ENCODE assay signal across 17 mouse cellular contexts in genomic region chr14:47799564-47799963, GRCm38 (mm10).
DNase-seq lines count a peak whose midpoint lies in the region; ATAC-seq lines count a peak whose summit lies in the region.
"Had no signal": no experiment of that assay in that cellular context is flagged by ENCODE, and none has a peak within 500 bp of the region (broad histone marks: within the 10 kb centered on the region; RNA-seq: fewer than 3 reads in every experiment).

No protein-coding gene starts in this region.

- no peak overlapping the region for H3K4me2 ChIP-seq in kidney, embryonic 14.5 days (replicated peaks; ENCODE audit: low read depth, low read length)
- H3K4me2 ChIP-seq in lung, embryonic 15.5 days, result no peak overlapping the region
- H3K4me2 ChIP-seq in stomach, embryonic 14.5 days (replicated peaks; ENCODE audit: low read depth, low read length), result no peak overlapping the region

- no peak overlapping the region for H3K9ac ChIP-seq in kidney, embryonic 14.5 days (ENCODE audit: low read depth, low read length)
- H3K9ac ChIP-seq in lung, embryonic 15.5 days, result no peak overlapping the region
- no peak overlapping the region for H3K9ac ChIP-seq in stomach, embryonic 14.5 days (replicated peaks; ENCODE audit: low read depth, low read length)
- H3K9ac ChIP-seq: liver, embryonic 14.5 days had no signal

- peak; percentile 29 for DNase-seq in adrenal gland, postnatal 10 days
- no peak for DNase-seq in adrenal gland, postnatal 25 days
- DNase-seq in kidney, postnatal 4 days, result peak; percentile 57 to 61
- no peak for DNase-seq in cerebellum, adult 11-12 months
- DNase-seq: cerebellum, postnatal 25 days; layer of hippocampus, postnatal 36 days; left cerebral cortex, postnatal 4 days; thymus, postnatal 14 days had no signal

- H3K4me1 ChIP-seq in kidney, embryonic 14.5 days (ENCODE audit: control insufficient read depth, insufficient read depth, low read length), result no peaks in the 10 kb centered on the region
- peaks cover 16% of the 10 kb centered on the region for H3K4me1 ChIP-seq in lung, embryonic 15.5 days
- no peaks in the 10 kb centered on the region for H3K4me1 ChIP-seq in stomach, embryonic 14.5 days (ENCODE audit: control insufficient read depth, insufficient read depth, low read length)

- no peaks in the 10 kb centered on the region for H3K27me3 ChIP-seq in kidney, embryonic 14.5 days (ENCODE audit: control insufficient read depth, insufficient read depth, low read length)
- no peaks in the 10 kb centered on the region for H3K27me3 ChIP-seq in lung, embryonic 15.5 days
- no peaks in the 10 kb centered on the region for H3K27me3 ChIP-seq in stomach, embryonic 14.5 days (ENCODE audit: control insufficient read depth, insufficient read depth, low read length)

- ATAC-seq in kidney, embryonic 14.5 days (ENCODE audit: low FRiP score, low TSS enrichment), result no peak
- ATAC-seq in lung, embryonic 15.5 days (ENCODE audit: borderline replicate concordance, extremely low read depth, low FRiP score, low TSS enrichment), result peak; percentile 63; the same call in 1 of the 2 replicates
- ATAC-seq in stomach, embryonic 14.5 days (ENCODE audit: insufficient number of reproducible peaks, insufficient read depth, low FRiP score, low read depth), result 0 out of 2 replicates have a peak, but pooled peaks have one; percentile 14
- ATAC-seq in megakaryocyte progenitor cell, adult 5-6 weeks (replicated peaks; ENCODE audit: poor library complexity), result no peak
- ATAC-seq: CD4-positive, CD25-positive, alpha-beta regulatory T cell, adult 4 months; forebrain, embryonic 16.5 days had no signal

- no peak overlapping the region for H3K4me3 ChIP-seq in kidney, embryonic 14.5 days (ENCODE audit: low read length)
- H3K4me3 ChIP-seq in lung, embryonic 15.5 days, result no peak overlapping the region
- H3K4me3 ChIP-seq in stomach, embryonic 14.5 days (ENCODE audit: low read depth, low read length), result no peak overlapping the region
- H3K4me3 ChIP-seq: erythroblast, embryonic 14.5 days had no signal

- H3K9me3 ChIP-seq in kidney, embryonic 14.5 days (ENCODE audit: control insufficient read depth, low read length), result no peaks in the 10 kb centered on the region; the same call in 1 of the 2 replicates
- no peaks in the 10 kb centered on the region for H3K9me3 ChIP-seq in lung, embryonic 15.5 days
- no peaks in the 10 kb centered on the region for H3K9me3 ChIP-seq in stomach, embryonic 14.5 days (ENCODE audit: control insufficient read depth, low read depth, low read length)
- H3K9me3 ChIP-seq: G1E had no signal

- 58% methylated on average over 2 of the region's 2 CpGs for WGBS in kidney, embryonic 14.5 days
- 9% methylated on average over 2 of the region's 2 CpGs for WGBS in lung, embryonic 15.5 days
- WGBS in stomach, embryonic 14.5 days, result 36% methylated on average over 2 of the region's 2 CpGs

- H3K36me3 ChIP-seq in kidney, embryonic 14.5 days (ENCODE audit: control insufficient read depth, insufficient read depth, low read length), result no peaks in the 10 kb centered on the region
- H3K36me3 ChIP-seq in lung, embryonic 15.5 days, result no peaks in the 10 kb centered on the region
- no peaks in the 10 kb centered on the region for H3K36me3 ChIP-seq in stomach, embryonic 14.5 days (ENCODE audit: control insufficient read depth, insufficient read depth, low read length)
- H3K36me3 ChIP-seq: G1E had no signal

- no peak overlapping the region for H3K27ac ChIP-seq in kidney, embryonic 14.5 days (ENCODE audit: low read depth, low read length)
- H3K27ac ChIP-seq in lung, embryonic 15.5 days, result peak overlapping the region; percentile 56
- H3K27ac ChIP-seq in stomach, embryonic 14.5 days (ENCODE audit: low read length), result no peak overlapping the region
- H3K27ac ChIP-seq: liver, embryonic 14.5 days had no signal

Comparison
In these comparisons a context has a peak if more than half of its experiments do, and no peak if none do; other contexts are left out.
1. DNase-seq: peak in adrenal gland, postnatal 10 days (single experiment) and kidney, postnatal 4 days (2 of 2); none in adrenal gland, postnatal 25 days (single experiment) and cerebellum, adult 11-12 months (single experiment).
2. ATAC-seq: peak in lung, embryonic 15.5 days (single experiment) and stomach, embryonic 14.5 days (single experiment); none in kidney, embryonic 14.5 days (single experiment) and megakaryocyte progenitor cell, adult 5-6 weeks (single experiment).